Mouse (Mus musculus): Measurements from ENCODE around the gene Dnajb4. TPM values are rescaled to one million over a fixed set of nuclear protein-coding genes. Genes with fewer than 3 reads are reported as not detected.
"Not testable (repeated sequence)": the region's sequence is repeated elsewhere in the genome, so short reads cannot be mapped to it uniquely, and the experiment has no call there.

Dnajb4 gene
- polyA plus RNA-seq, 1 experiment, result 94.2 TPM

DNA sequence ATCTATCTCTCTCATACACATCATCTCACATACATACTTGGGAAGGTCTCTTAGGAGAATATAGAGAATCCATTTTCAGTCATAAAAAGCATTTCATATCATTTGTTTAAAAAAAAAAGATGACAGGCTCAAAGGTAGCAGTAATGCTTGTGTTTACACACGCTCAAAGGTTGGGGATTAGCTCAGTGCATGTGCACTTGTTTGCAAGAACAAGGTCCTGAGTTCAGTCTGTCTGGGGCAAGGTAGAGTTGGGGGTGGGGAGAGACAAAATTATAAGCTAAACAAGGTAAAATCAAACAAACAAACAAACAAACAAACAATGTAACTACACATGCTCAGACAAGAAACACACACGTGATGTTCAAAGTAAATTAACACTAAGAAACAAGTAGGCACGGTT lies 8.9 kb downstream of the Dnajb4 start:
- TF ChIP-seq CTCF (IDR thresholded peaks at IDR 0.05; ENCODE audit: borderline replicate concordance, insufficient read depth, low read length), result no peak

DNA sequence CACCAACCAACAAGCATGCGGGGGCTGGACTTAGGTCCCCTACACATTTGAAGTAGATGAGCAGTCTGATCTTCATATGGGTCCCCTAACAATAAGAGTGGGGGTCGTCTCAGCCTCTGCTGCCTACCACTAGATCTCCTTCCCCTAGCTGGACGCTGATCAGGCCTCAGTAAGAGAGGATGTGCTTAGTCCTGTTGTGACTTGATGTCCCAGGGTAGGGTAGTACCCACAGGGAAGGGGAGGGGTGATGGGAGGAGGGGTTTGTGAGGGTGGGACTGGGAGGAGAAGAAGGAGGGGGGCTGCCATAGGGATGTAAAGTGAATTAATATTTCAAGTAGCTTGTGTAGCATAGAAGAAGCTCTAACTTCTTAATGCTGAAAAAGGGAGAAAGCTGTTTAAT lies 11.0 kb downstream of the Dnajb4 start:
- Histone ChIP-seq H3K4me3 (ENCODE audit: insufficient read depth, low read length) (no peak overlapping the region), H3K27ac (ENCODE audit: insufficient read depth, low read length) (no peak overlapping the region), H3K4me1 (ENCODE audit: control insufficient read depth, insufficient read depth, low read length) (no peaks in the 10 kb centered on the region)
- no peak for TF ChIP-seq POLR2A (IDR thresholded peaks at IDR 0.05; ENCODE audit: low read depth, low read length)
- TF ChIP-seq CTCF (IDR thresholded peaks at IDR 0.05; ENCODE audit: borderline replicate concordance, insufficient read depth, low read length), result no peak

More for the DNA sequence above, 8.9 kb downstream of the Dnajb4 start:
- no peaks in the 10 kb centered on the region for H3K4me1 ChIP-seq (ENCODE audit: control insufficient read depth, insufficient read depth, low read length)
- no peak overlapping the region for H3K27ac ChIP-seq (ENCODE audit: insufficient read depth, low read length)
- H3K4me3 ChIP-seq (ENCODE audit: insufficient read depth, low read length), result no peak overlapping the region

DNA sequence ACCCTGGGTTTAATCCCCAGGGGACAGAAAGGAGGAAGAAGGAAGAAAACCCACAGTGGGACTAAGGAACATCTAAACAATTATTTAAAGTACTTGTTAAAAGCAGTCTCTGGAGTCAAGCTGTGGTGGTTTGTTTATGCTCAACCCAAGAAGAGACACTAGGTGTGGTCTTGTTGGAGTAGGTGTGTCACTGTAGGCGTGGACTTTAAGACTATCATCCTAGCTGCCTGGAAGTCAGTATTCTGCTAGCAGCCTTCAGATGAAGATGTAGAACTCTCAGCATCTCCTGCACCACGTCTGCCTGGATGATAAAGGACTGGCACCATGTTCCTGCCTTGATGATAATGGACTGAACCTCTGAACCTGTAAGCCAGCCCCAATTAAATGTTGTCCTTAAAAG lies 12.9 kb downstream of the Dnajb4 start:
- H3K27ac ChIP-seq (ENCODE audit: insufficient read depth, low read length); H3K4me3 ChIP-seq (ENCODE audit: insufficient read depth, low read length); H3K4me1 ChIP-seq (ENCODE audit: control insufficient read depth, insufficient read depth, low read length): not testable (repeated sequence)

DNA sequence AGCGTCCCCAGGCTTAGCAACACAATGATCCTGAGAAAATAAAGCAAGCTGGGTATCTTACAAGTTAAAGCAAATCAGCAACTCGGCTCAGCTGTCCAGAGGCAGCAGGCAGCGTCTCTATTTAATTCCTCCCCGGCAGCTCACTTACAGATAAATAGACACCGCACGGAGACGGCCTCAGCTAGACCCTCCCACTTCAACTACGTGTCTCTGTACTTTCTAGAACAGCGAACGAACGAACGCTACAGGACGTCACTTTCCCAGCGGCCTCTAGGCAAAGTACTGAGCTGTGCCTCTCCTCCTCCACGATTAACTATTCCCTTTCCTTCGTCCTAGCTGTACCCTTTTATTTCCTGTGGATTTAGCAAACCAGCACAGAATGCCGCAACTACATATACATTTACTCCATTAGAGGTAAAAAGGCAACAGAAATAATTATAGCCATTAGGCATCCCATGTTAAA lies 16.4 kb downstream of the Dnajb4 start:
- Histone ChIP-seq H3K4me1 (ENCODE audit: control insufficient read depth, insufficient read depth, low read length) (peaks cover 2% of the 10 kb centered on the region; the same call in 1 of the 2 replicates), H3K27ac (ENCODE audit: insufficient read depth, low read length) (peak overlapping the region; percentile 82), H3K4me3 (ENCODE audit: insufficient read depth, low read length) (peak overlapping the region; percentile 76)
- TF ChIP-seq POLR2A (IDR thresholded peaks at IDR 0.05; ENCODE audit: low read depth, low read length), result peak; percentile 99
- no peak for TF ChIP-seq CTCF (IDR thresholded peaks at IDR 0.05; ENCODE audit: borderline replicate concordance, insufficient read depth, low read length)

DNA sequence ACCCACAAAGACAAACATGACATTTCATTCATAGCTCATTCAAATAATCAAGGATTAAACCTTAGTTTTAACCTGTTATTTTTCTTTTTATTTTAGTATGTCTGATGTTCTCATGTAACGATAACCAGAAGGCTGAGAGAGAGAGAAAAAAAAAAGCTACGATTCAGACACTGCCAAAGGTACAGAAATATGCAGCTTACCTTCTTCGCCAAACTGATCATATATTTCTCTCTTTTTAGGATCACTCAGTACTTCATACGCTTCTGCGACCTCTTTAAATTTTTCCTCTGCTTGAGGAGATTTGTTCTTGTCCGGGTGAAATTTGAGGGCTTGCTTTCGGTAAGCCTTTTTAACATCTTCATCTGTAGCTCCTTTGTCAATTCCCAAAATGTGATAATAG lies 16.9 kb downstream of the Dnajb4 start:
- Histone ChIP-seq H3K4me1 (ENCODE audit: control insufficient read depth, insufficient read depth, low read length) (peaks cover 2% of the 10 kb centered on the region; the same call in 1 of the 2 replicates), H3K27ac (ENCODE audit: insufficient read depth, low read length) (peak overlapping the region; percentile 82), H3K4me3 (ENCODE audit: insufficient read depth, low read length) (peak overlapping the region; percentile 76)
- TF ChIP-seq POLR2A (IDR thresholded peaks at IDR 0.05; ENCODE audit: low read depth, low read length) (no peak), CTCF (IDR thresholded peaks at IDR 0.05; ENCODE audit: borderline replicate concordance, insufficient read depth, low read length) (no peak)

DNA sequence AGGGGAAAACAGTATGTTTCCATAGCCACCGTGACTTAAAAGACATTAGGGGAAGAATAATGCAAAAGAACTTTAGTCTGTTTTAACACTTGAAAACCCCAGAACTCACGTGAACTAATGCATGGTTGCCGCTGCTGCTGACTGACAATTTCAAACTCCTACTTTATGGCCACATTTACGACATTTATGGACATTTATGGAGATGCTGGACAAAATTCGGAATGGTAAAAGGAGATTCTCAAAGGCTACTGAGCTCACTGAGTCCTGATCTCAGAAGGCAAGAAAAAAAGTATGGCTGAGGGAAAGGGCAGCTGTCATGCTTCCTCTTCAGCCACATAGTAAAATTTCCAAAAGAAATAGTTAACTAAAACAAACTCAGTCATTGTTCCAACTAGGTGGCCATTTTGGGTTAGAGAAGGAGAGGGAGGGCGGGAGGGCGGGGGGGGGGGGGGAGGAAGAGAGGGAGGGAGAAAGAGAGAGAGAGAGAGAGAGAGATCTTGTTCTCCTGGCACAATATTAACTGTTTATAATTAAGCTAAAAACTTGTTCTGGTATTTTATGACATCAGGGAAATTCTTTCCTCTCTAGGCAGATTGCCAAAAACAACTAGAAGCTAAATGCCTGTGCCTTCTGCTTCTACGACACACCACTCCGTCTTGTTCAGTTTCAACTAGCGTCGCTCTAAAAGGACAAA lies 17.7 kb downstream of the Dnajb4 start:
- TF ChIP-seq POLR2A (IDR thresholded peaks at IDR 0.05; ENCODE audit: low read depth, low read length) (0 out of 2 replicates have a peak, but pooled peaks have one; percentile 36), CTCF (IDR thresholded peaks at IDR 0.05; ENCODE audit: borderline replicate concordance, insufficient read depth, low read length) (no peak)
- Histone ChIP-seq H3K4me1 (ENCODE audit: control insufficient read depth, insufficient read depth, low read length) (peaks cover 2% of the 10 kb centered on the region; the same call in 1 of the 2 replicates), H3K4me3 (ENCODE audit: insufficient read depth, low read length) (peak overlapping the region; percentile 100), H3K27ac (ENCODE audit: insufficient read depth, low read length) (peak overlapping the region; percentile 100)

DNA sequence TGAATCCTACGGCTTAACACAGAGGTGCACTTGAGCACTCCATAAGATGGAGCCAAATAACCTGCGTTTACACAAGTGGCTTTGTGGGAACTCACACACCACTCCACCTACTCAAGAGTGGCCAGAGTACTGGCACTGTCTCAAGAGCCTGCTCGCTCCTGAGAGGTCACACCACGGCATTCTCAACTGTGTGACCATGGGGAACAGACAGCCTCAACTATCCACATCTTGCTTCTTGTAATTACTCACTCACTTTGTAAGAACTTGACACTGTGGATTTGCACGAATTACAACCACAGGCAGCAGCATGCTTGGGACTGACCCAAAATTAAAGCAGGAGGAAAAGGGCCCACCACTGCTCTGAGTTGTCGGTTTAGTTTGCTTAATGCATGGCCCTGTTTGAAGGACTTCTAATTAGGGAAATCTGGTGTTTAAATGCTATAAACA lies 18.3 kb downstream of the Dnajb4 start:
- H3K4me1 ChIP-seq (ENCODE audit: control insufficient read depth, insufficient read depth, low read length), result peaks cover 2% of the 10 kb centered on the region; the same call in 1 of the 2 replicates
- H3K27ac ChIP-seq (ENCODE audit: insufficient read depth, low read length), result peak overlapping the region; percentile 100
- H3K4me3 ChIP-seq (ENCODE audit: insufficient read depth, low read length), result peak overlapping the region; percentile 100
- no peak for TF ChIP-seq CTCF (IDR thresholded peaks at IDR 0.05; ENCODE audit: borderline replicate concordance, insufficient read depth, low read length)
- peak; percentile 61 for TF ChIP-seq POLR2A (IDR thresholded peaks at IDR 0.05; ENCODE audit: low read depth, low read length)

DNA sequence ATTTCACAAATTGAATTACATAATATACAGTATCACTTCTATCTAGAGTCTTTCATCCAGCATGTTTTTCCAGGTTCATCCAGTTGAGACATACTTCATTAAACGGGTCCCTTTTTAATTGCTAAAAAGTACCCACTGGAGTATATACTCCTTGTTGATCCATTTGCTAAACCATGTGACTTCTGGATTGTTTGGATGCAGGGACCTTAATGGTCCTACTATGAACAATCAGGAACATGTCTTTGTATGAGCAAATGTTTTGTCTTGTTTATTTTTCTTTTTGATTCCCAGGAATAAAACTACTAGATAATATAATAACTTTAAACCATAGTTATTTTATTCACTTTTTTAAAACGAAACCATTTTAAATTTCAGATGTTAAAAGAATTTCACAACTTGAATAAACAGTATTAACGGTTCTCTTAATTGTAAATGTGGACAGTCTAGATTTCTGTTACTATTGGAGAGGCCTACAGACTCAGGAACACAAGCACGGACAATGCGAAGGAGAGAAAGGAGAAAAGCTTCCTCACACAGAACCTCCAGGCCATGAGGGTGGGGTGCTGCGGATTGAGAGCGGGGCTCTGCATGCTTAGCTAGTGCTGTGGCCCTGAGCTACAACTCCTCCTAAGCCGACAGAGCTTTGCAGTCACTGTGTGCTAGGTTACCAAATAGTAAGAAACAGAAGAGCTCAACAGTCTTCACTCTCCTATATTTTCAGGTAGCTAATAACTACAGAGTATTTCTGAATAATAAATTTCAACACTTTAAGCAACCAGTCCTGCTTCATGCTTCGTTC lies 19.2 kb downstream of the Dnajb4 start:
- TF ChIP-seq CTCF (IDR thresholded peaks at IDR 0.05; ENCODE audit: borderline replicate concordance, insufficient read depth, low read length) (no peak), POLR2A (IDR thresholded peaks at IDR 0.05; ENCODE audit: low read depth, low read length) (no peak)
- peak overlapping the region; percentile 79 for H3K4me3 ChIP-seq (ENCODE audit: insufficient read depth, low read length)
- peak overlapping the region; percentile 77 for H3K27ac ChIP-seq (ENCODE audit: insufficient read depth, low read length)
- peaks cover 2% of the 10 kb centered on the region; the same call in 1 of the 2 replicates for H3K4me1 ChIP-seq (ENCODE audit: control insufficient read depth, insufficient read depth, low read length)

DNA sequence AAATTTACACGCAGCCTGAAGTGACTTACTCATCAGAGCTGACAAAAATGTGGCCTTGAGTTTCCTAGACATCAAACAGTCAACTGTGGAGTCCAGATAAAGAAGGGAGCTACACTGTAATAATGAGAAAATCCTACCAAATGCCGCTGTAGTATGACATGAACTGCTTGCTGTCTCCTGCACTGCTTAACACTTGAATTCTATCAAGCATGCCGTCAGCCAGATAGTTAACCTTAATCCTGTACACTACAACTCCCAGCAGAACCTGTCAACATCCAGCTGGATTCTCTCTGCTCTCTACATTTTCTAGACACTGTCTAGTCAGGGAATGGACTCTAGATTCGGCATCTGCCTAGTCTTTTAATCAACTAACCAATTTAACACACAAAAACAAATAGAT lies 20.8 kb downstream of the Dnajb4 start:
- Histone ChIP-seq H3K4me3 (ENCODE audit: insufficient read depth, low read length) (peak overlapping the region; percentile 52), H3K4me1 (ENCODE audit: control insufficient read depth, insufficient read depth, low read length) (peaks cover 2% of the 10 kb centered on the region; the same call in 1 of the 2 replicates), H3K27ac (ENCODE audit: insufficient read depth, low read length) (peak overlapping the region; percentile 100)
- TF ChIP-seq CTCF (IDR thresholded peaks at IDR 0.05; ENCODE audit: borderline replicate concordance, insufficient read depth, low read length) (no peak), POLR2A (IDR thresholded peaks at IDR 0.05; ENCODE audit: low read depth, low read length) (peak; percentile 30)

DNA sequence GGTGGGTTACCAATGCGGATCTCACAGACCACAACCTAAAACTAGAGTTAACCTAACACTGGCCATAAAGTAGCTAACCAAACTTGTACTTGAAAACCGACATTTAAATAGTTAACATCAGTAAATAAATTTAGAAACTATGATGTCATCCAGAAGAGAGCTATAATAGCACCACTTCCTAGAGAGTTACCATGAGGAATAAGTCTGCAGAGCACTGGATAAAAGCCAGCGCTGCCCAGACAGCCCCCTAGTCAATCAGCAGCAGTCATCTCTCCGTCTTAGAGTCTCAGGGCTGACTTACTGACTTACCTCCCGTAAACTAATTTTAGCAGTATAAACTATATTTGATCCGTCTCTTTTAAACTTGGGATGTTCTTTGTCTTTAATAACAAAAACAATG lies 24.0 kb downstream of the Dnajb4 start:
- Histone ChIP-seq H3K4me3 (ENCODE audit: insufficient read depth, low read length) (no peak overlapping the region), H3K27ac (ENCODE audit: insufficient read depth, low read length) (no peak overlapping the region), H3K4me1 (ENCODE audit: control insufficient read depth, insufficient read depth, low read length) (peaks cover 2% of the 10 kb centered on the region)
- TF ChIP-seq POLR2A (IDR thresholded peaks at IDR 0.05; ENCODE audit: low read depth, low read length) (no peak), CTCF (IDR thresholded peaks at IDR 0.05; ENCODE audit: borderline replicate concordance, insufficient read depth, low read length) (no peak)

Data from embryonic fibroblast, embryonic 13.5 days (primary cell).